Mouse (Mus musculus): ENCODE results near the gene Hvcn1. TPM values are rescaled to one million over a fixed set of nuclear protein-coding genes. Genes with fewer than 3 reads are reported as not detected.

Gene Hvcn1
- polyA plus RNA-seq, 1 experiment from 2014 or later: 6.7 TPM

DNA sequence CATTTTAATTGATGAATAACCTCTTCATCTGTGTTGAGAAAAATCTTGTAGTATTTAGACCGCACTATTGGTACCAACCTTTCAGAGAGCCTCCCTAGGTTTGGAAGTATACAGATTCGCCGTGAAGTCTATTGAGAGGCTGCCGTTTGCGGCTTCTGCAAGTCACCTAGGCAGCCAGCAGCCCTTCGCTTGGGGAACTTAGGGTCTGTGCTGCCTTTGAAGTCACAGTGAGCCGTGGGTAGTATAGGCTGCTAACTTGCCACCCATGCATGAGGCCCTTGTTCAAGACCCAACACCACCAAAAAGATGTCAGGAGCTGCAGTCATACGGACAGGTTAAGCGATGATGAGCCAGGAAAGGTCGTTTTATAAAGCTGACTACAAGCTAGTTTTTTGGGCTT is 79.6 kb downstream of the Hvcn1 start:
- peak overlapping the region; percentile 94 for H3K4me3 ChIP-seq
- 85% methylated on average over 10 of the region's 10 CpGs for whole genome bisulfite sequencing
- H3K27ac ChIP-seq: peak overlapping the region; percentile 42; the same call in 1 of the 2 replicates

DNA sequence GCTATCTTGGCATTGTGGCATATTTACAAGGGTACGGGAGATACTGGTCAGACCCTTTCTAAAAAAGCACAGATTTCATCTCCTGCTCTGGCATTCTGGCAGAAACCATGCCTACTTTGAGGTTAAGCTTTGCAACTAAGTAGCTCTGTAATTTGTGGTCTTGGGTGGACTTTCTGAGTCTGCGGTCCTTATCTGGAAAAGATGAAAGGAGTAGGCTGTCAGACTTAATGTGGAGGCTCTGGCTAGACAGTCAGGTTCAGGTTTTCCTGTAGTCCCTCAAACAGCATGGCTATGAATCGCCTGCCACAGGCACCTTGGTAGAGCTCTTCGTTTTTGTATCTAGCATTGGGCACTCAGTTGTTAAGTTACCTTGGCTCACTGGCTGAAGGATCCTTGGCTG is 80.4 kb downstream of the Hvcn1 start:
- DNase-seq (ENCODE audit: low spot score): no peak
- no peaks in the 10 kb centered on the region for H3K9me3 ChIP-seq
- peaks cover 35% of the 10 kb centered on the region for H3K4me1 ChIP-seq
- WGBS: 76% methylated on average over 4 of the region's 4 CpGs
- H3K27me3 ChIP-seq (ENCODE audit: insufficient read depth, poor library complexity, severe bottlenecking): no peaks in the 10 kb centered on the region
- H3K36me3 ChIP-seq: peaks cover 23% of the 10 kb centered on the region
- H3K27ac ChIP-seq: 0 out of 2 replicates have a peak overlapping the region, but pooled peaks have one; percentile 29
- H3K4me3 ChIP-seq: no peak overlapping the region

More for the DNA sequence above, 79.6 kb downstream of the Hvcn1 start:
- Histone ChIP-seq H3K27me3 (ENCODE audit: insufficient read depth, poor library complexity, severe bottlenecking) (no peaks in the 10 kb centered on the region), H3K4me1 (peaks cover 27% of the 10 kb centered on the region), H3K9me3 (no peaks in the 10 kb centered on the region), H3K36me3 (peaks cover 23% of the 10 kb centered on the region)
- DNase-seq (ENCODE audit: low spot score): no peak

DNA sequence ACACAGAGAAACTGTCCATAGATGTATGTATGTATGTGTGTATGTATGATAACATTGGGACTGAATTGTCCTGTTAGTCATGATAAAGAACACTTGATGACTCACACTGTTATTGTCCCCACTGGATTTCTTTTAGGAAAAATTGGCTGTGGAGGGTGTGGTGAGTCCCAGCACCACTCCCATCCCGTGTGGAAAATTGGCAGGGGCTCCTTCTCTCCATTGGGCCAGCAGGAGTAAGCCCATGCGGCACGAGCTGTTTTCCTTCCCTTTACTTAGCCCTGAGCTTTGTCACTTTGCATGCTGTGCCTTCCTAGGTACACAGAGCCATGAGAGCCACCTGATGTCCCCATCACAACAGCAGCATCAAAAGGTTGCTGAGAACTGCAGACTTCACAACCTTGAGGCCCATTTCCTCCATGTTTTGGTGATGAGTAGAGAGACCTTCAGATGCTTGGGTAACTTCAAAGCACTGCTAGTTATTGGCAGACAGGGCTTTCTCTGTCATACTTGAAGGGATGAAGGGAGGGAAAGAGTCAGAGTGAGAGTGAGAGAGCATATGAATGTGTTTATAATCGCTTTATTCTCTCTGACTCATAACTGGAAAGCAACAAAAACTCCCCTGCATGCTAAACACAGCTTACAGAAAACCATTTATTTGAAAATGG is 81.7 kb downstream of the Hvcn1 start:
- no peak overlapping the region for H3K4me3 ChIP-seq
- 90% methylated on average over 4 of the region's 4 CpGs for WGBS
- H3K27ac ChIP-seq: no peak overlapping the region
- no peaks in the 10 kb centered on the region for H3K9me3 ChIP-seq
- DNase-seq (ENCODE audit: low spot score): no peak
- H3K27me3 ChIP-seq (ENCODE audit: insufficient read depth, poor library complexity, severe bottlenecking): no peaks in the 10 kb centered on the region
- H3K36me3 ChIP-seq: peaks cover 23% of the 10 kb centered on the region
- peaks cover 47% of the 10 kb centered on the region for H3K4me1 ChIP-seq

DNA sequence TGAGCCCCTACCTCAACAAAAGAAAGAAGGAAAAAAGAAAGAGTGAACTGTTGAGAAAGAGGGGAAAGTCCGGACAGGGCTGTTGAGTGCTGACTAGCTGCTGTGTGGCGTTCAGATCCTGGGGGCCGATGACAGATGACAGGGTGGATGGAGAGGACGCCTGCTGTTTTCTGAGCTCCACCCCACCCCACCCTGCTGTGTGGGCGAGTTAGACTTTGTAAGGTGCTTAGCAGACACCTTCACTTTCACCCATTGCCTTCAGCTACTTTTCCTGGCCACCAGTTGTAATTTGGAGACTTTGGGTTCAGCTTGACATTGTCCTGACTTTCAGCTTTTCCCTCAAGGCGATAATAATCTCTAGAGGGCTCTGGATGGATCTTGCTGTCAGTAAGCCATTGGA is 84.5 kb downstream of the Hvcn1 start:
- no peak for DNase-seq (ENCODE audit: low spot score)
- Histone ChIP-seq H3K27me3 (ENCODE audit: insufficient read depth, poor library complexity, severe bottlenecking) (no peaks in the 10 kb centered on the region), H3K4me3 (no peak overlapping the region), H3K36me3 (peaks cover 23% of the 10 kb centered on the region), H3K27ac (no peak overlapping the region), H3K9me3 (no peaks in the 10 kb centered on the region), H3K4me1 (peaks cover 56% of the 10 kb centered on the region)
- WGBS: 31% methylated on average over 6 of the region's 6 CpGs

Other genes with a start within 250 kb of the Hvcn1 start
- 6.6 and 8.0 TPM in 2 replicates for gene Cux2, start 156.7 kb upstream of the Hvcn1 start, polyA plus RNA-seq (2016; fragmentation: Nextera tagmentation; extraction: Ambion mirVana)
- 3,021 and 6,084 TPM in 2 replicates for gene Myl2, start 105.9 kb upstream of the Hvcn1 start, polyA plus RNA-seq (2016; fragmentation: Nextera tagmentation; extraction: Ambion mirVana)
- 0.20 and 0.39 TPM in 2 replicates for gene Ccdc63, start 66.0 kb upstream of the Hvcn1 start, polyA plus RNA-seq (2016; fragmentation: Nextera tagmentation; extraction: Ambion mirVana)
- gene Ppp1cc, start 48.5 kb upstream of the Hvcn1 start, polyA plus RNA-seq (2016; fragmentation: Nextera tagmentation; extraction: Ambion mirVana): 243 and 295 TPM in 2 replicates
- gene Tctn1, start 57.7 kb downstream of the Hvcn1 start, polyA plus RNA-seq (2016; fragmentation: Nextera tagmentation; extraction: Ambion mirVana): 2.4 and 3.1 TPM in 2 replicates
- 9.1 and 9.9 TPM in 2 replicates for gene Pptc7, start 77.6 kb downstream of the Hvcn1 start, polyA plus RNA-seq (2016; fragmentation: Nextera tagmentation; extraction: Ambion mirVana)
- gene Rad9b, start 147.4 kb downstream of the Hvcn1 start, polyA plus RNA-seq (2016; fragmentation: Nextera tagmentation; extraction: Ambion mirVana): 7.0 and 8.8 TPM in 2 replicates
- gene Vps29, start 147.6 kb downstream of the Hvcn1 start, polyA plus RNA-seq (2016; fragmentation: Nextera tagmentation; extraction: Ambion mirVana): 245 and 246 TPM in 2 replicates
- gene Gpn3, start 165.1 kb downstream of the Hvcn1 start, polyA plus RNA-seq (2016; fragmentation: Nextera tagmentation; extraction: Ambion mirVana): 70.5 and 83.4 TPM in 2 replicates
- gene Fam216a, start 165.6 kb downstream of the Hvcn1 start, polyA plus RNA-seq (2016; fragmentation: Nextera tagmentation; extraction: Ambion mirVana): 69.5 and 80.8 TPM in 2 replicates
- gene Arpc3, start 185.1 kb downstream of the Hvcn1 start, polyA plus RNA-seq (2016; fragmentation: Nextera tagmentation; extraction: Ambion mirVana): 82.8 and 108 TPM in 2 replicates
- gene Anapc7, start 214.9 kb downstream of the Hvcn1 start, polyA plus RNA-seq (2016; fragmentation: Nextera tagmentation; extraction: Ambion mirVana): 41.4 and 44.2 TPM in 2 replicates